Mouse (Mus musculus) hindbrain, embryonic 13.5 days (tissue): ENCODE results near the gene Agpat4. TPM values are rescaled to one million over a fixed set of nuclear protein-coding genes. Genes with fewer than 3 reads are reported as not detected.
A peak's percentile ranks its signal among the peaks of the same experiment; 100 is the strongest.

Experiments
- ATAC-seq: fragments of 200-750 bp; cut with Nextera tagmentation; 2 replicates; pipeline ENCODE4 v1.8.0; 2017; ENCODE audit warnings: moderate TSS enrichment; ENCODE audit not compliant: low FRiP score
- H3K27ac ChIP-seq: fragments of 300-500 bp; sonication (generic); 2 replicates; pipeline ENCODE4 v1.5.1; 2015; ENCODE audit warnings: inconsistent platforms, mild to moderate bottlenecking, moderate library complexity
- H3K27me3 ChIP-seq: fragments of 300-500 bp; sonication (generic); 2 replicates; pipeline ENCODE4 v1.6.1; 2015; ENCODE audit warnings: mild to moderate bottlenecking, inconsistent platforms
- H3K36me3 ChIP-seq: fragments of 300-500 bp; sonication (generic); 2 replicates; pipeline ENCODE4 v1.6.1; 2015; ENCODE audit warnings: mild to moderate bottlenecking, inconsistent platforms
- H3K4me1 ChIP-seq: fragments of 300-500 bp; sonication (generic); replicated peaks from 2 replicates; pipeline ENCODE4 v1.6.1; 2015; ENCODE audit warnings: inconsistent platforms
- H3K4me2 ChIP-seq: fragments of 300-500 bp; sonication (generic); 2 replicates; pipeline ENCODE4 v1.6.1; 2015; ENCODE audit warnings: inconsistent platforms, mild to moderate bottlenecking, moderate library complexity
- H3K4me3 ChIP-seq: fragments of 300-500 bp; sonication (generic); 2 replicates; pipeline ENCODE4 v1.5.1; 2015; ENCODE audit warnings: mild to moderate bottlenecking, inconsistent platforms
- H3K9ac ChIP-seq: fragments of 300-500 bp; sonication (generic); 2 replicates; pipeline ENCODE4 v1.6.1; 2015; ENCODE audit warnings: mild to moderate bottlenecking, inconsistent platforms
- H3K9me3 ChIP-seq: fragments of 300-500 bp; sonication (generic); 2 replicates; pipeline ENCODE4 v1.6.1; 2016; ENCODE audit warnings: inconsistent platforms
- WGBS: fragments of 180-500 bp; shearing (Covaris S2); methylation state at CpG from one replicate; pipeline ENCODE4 v1.1.7; 2015; 5-methylcytosine and 5-hydroxymethylcytosine counted together
- polyA plus RNA-seq: library from polyadenylated mRNA; unstranded; fragments of >200 nt; fragmentation: Nextera tagmentation; extraction: Ambion mirVana; gene quantifications from 2 replicates; pipeline ENCODE4 v1.2.1, GENCODE M21; 2015

The Agpat4 gene
- polyA plus RNA-seq, 1 experiment from 2014 or later: 55.2 TPM

DNA sequence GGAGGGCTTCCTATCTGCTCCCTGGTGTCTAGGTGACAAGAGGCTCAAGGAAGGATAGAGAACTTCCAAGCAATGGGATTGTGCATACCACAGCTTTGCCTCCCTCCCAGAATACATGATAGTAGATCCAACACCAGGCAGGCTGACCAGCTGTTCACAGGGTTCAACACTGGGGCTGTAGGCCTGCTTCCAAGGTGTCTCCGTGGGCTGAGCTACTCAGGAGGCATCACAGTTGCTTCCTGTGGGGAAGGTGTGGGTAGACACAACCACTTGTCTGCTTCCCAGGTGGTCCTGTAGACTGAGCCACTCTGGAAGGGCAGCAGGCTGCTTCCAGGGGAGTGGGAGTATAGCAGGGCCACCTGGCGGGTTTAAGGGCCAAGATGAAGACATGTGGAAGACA is 35.8 kb downstream of the Agpat4 start:
- Histone ChIP-seq H3K4me1 (peaks cover 11% of the 10 kb centered on the region), H3K9ac (no peak overlapping the region), H3K27me3 (no peaks in the 10 kb centered on the region), H3K9me3 (no peaks in the 10 kb centered on the region), H3K36me3 (peaks cover 37% of the 10 kb centered on the region), H3K27ac (no peak overlapping the region), H3K4me3 (no peak overlapping the region), H3K4me2 (no peak overlapping the region)
- WGBS: 75% methylated on average over 2 of the region's 2 CpGs
- ATAC-seq: no peak

- no peak overlapping the region for H3K4me3 ChIP-seq
- H3K36me3 ChIP-seq: peaks cover 38% of the 10 kb centered on the region
- H3K9ac ChIP-seq: no peak overlapping the region
- no peak overlapping the region for H3K27ac ChIP-seq
- H3K9me3 ChIP-seq: no peaks in the 10 kb centered on the region
- WGBS: 84% methylated on average over 6 of the region's 6 CpGs
- no peak overlapping the region for H3K4me2 ChIP-seq
- H3K27me3 ChIP-seq: no peaks in the 10 kb centered on the region
- ATAC-seq: no peak
- peaks cover 11% of the 10 kb centered on the region for H3K4me1 ChIP-seq
Measured at GRCm38 (mm10) chr17:12155236-12155635, 36.7 kb downstream of the Agpat4 start.

DNA sequence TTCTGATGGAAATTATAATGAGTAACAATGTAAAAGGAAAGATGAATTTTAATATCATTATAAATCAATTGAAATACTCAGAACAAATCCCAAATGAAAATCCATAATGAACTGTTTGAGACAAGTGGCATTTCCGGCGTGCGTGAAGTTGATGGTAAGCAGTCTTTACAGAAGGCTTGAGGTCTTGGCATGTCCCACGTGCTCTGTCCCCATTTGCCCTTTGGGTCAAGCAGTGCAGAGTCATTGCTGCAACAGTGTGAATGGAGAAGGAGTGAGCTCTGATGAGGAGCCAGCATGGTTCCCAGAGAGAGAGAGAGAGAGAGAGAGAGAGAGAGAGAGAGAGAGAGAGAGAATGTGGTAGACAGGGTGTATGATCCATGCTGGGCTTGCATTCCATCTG is 37.4 kb downstream of the Agpat4 start:
- Histone ChIP-seq H3K9me3 (no peaks in the 10 kb centered on the region), H3K27me3 (no peaks in the 10 kb centered on the region), H3K4me3 (no peak overlapping the region), H3K27ac (no peak overlapping the region), H3K4me1 (peaks cover 11% of the 10 kb centered on the region), H3K4me2 (no peak overlapping the region), H3K36me3 (peaks cover 38% of the 10 kb centered on the region), H3K9ac (no peak overlapping the region)
- 71% methylated on average over 4 of the region's 4 CpGs for WGBS
- no peak for ATAC-seq

GRCm38 (mm10) chr17:12156661-12157060 is 38.2 kb downstream of the Agpat4 start:
- no peak for ATAC-seq
- Histone ChIP-seq H3K4me2 (no peak overlapping the region), H3K9ac (no peak overlapping the region), H3K27me3 (no peaks in the 10 kb centered on the region), H3K36me3 (peaks cover 35% of the 10 kb centered on the region), H3K4me3 (no peak overlapping the region), H3K27ac (no peak overlapping the region), H3K4me1 (peaks cover 11% of the 10 kb centered on the region), H3K9me3 (no peaks in the 10 kb centered on the region)
- 26% methylated on average over 3 of the region's 3 CpGs for whole genome bisulfite sequencing

- Histone ChIP-seq H3K27me3 (no peaks in the 10 kb centered on the region), H3K4me2 (no peak overlapping the region), H3K27ac (no peak overlapping the region), H3K36me3 (peaks cover 30% of the 10 kb centered on the region), H3K9me3 (no peaks in the 10 kb centered on the region), H3K4me3 (no peak overlapping the region), H3K4me1 (peaks cover 11% of the 10 kb centered on the region), H3K9ac (no peak overlapping the region)
- WGBS: 78% methylated on average over 2 of the region's 2 CpGs
- no peak for ATAC-seq
Measured at GRCm38 (mm10) chr17:12157203-12157602, 38.7 kb downstream of the Agpat4 start.

DNA sequence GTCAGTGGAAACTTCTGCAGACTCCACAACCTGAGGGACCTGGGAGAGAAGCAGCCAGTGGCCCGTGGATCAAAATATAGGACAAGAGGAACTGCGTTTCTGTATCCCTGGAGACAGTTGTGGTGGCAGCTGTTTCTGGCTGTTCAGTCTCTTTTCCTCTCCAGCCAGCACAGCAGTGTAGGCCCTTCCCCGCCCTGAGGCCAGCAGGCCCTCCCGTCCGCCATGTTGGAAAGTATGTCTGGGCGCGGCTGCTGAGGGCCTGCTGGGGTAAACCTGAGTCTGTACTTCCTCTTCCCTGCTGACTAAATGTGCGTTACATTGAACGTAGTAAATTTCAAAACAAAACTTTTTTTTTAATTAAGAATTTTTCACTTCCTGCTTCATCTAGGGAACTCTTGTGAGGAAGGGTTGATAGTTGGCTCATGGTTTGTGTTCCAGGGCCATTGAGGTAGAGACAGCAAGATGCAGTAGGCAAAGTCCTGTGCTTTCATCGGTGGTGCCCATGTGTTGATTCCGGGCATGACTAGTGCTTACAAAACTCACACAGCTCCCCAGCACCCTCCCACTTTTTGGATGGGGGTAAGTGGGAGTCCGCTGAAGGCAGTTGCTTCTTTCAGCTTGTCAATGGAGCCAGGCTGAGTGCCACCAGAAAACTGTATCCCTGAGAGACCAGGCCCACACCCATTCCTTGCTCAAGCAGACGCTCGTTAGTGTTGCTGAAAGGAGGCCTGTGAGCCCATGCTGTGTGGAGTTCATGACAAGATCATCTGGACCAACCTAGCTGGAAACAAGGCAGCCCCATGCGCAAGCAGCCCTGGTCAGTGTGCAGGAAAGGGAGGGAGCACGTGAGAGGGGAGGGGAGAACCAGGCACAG is 40.9 kb downstream of the Agpat4 start:
- ATAC-seq: no peak
- Histone ChIP-seq H3K9me3 (no peaks in the 10 kb centered on the region), H3K4me1 (peaks cover 32% of the 10 kb centered on the region), H3K27ac (no peak overlapping the region), H3K4me2 (no peak overlapping the region), H3K36me3 (peaks cover 9% of the 10 kb centered on the region), H3K4me3 (no peak overlapping the region), H3K9ac (no peak overlapping the region), H3K27me3 (no peaks in the 10 kb centered on the region)
- 83% methylated on average over 16 of the region's 16 CpGs for WGBS

GRCm38 (mm10) chr17:12160061-12160421 is 41.5 kb downstream of the Agpat4 start:
- WGBS: 92% methylated on average over 5 of the region's 5 CpGs
- H3K27me3 ChIP-seq: no peaks in the 10 kb centered on the region
- no peak overlapping the region for H3K4me3 ChIP-seq
- no peak overlapping the region for H3K9ac ChIP-seq
- 0 out of 2 replicates have a peak, but pooled peaks cover 5% of the 10 kb centered on the region for H3K36me3 ChIP-seq
- no peaks in the 10 kb centered on the region for H3K9me3 ChIP-seq
- ATAC-seq: no peak
- H3K4me2 ChIP-seq: no peak overlapping the region
- H3K27ac ChIP-seq: no peak overlapping the region
- peaks cover 33% of the 10 kb centered on the region for H3K4me1 ChIP-seq

DNA sequence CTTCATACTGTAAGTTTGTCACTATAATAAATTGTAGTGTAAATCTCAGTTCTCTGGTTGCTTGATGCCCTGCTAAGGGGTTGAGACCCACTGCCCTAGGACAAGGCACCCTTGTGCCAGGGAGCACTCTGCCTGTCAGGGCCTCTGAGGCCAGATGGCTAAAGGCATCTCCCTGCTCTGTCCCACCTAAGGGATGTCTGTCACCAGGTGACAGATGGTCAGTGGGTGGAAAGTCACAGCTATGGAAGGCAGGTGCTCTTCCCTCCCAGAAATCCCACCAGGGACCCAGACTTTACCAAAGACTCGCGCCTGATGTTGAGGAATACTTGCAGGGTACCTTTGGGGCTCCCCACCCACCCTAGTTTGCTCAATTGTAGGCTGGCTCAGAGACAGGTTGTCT is 42.0 kb downstream of the Agpat4 start:
- no peak for ATAC-seq
- H3K9me3 ChIP-seq: no peaks in the 10 kb centered on the region
- WGBS: 97% methylated on average over 2 of the region's 2 CpGs

GRCm38 (mm10) chr17:12160984-12161764 is 42.7 kb downstream of the Agpat4 start:
- Histone ChIP-seq H3K4me1 (peaks cover 29% of the 10 kb centered on the region), H3K4me3 (no peak overlapping the region), H3K36me3 (peaks cover 9% of the 10 kb centered on the region; the same call in 1 of the 2 replicates), H3K4me2 (no peak overlapping the region), H3K27me3 (no peaks in the 10 kb centered on the region), H3K27ac (no peak overlapping the region), H3K9me3 (no peaks in the 10 kb centered on the region), H3K9ac (no peak overlapping the region)
- ATAC-seq: no peak
- 93% methylated on average over 13 of the region's 13 CpGs for WGBS

More for the DNA sequence above, 42.0 kb downstream of the Agpat4 start:
- no peak overlapping the region for H3K9ac ChIP-seq
- peaks cover 33% of the 10 kb centered on the region for H3K4me1 ChIP-seq
- H3K27me3 ChIP-seq: no peaks in the 10 kb centered on the region
- H3K36me3 ChIP-seq: peaks cover 8% of the 10 kb centered on the region; the same call in 1 of the 2 replicates
- no peak overlapping the region for H3K4me2 ChIP-seq
- no peak overlapping the region for H3K4me3 ChIP-seq
- no peak overlapping the region for H3K27ac ChIP-seq

- peaks cover 22% of the 10 kb centered on the region for H3K4me1 ChIP-seq
- no peaks in the 10 kb centered on the region for H3K9me3 ChIP-seq
- H3K27me3 ChIP-seq: no peaks in the 10 kb centered on the region
- WGBS: 92% methylated on average over 7 of the region's 7 CpGs
- H3K9ac ChIP-seq: no peak overlapping the region
- ATAC-seq: no peak
- H3K4me3 ChIP-seq: no peak overlapping the region
- H3K36me3 ChIP-seq: peaks cover 9% of the 10 kb centered on the region; the same call in 1 of the 2 replicates
- no peak overlapping the region for H3K4me2 ChIP-seq
- H3K27ac ChIP-seq: no peak overlapping the region
Measured at GRCm38 (mm10) chr17:12161877-12162276, 43.4 kb downstream of the Agpat4 start.

DNA sequence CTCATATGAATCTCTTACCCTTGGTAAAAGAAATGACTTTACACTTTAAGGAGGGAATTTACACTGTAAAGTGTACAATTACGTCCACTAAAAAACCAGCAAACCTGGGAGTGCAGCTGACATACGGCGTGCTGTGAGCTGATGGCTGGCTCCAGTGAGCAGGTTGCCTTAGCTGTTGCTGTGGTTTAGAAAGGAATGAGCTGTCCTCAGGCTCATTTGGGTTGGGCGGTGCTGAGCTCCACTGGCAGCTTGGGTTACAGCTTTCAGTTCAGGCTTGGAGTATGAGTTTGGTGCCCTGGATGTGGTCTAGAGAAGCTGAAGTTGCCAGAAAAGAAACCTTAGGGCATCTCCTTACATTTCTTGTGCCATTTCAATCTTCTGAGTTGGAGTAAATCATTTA is 44.3 kb downstream of the Agpat4 start:
- WGBS: 66% methylated on average over 4 of the region's 4 CpGs
- Histone ChIP-seq H3K9me3 (no peaks in the 10 kb centered on the region), H3K9ac (no peak overlapping the region), H3K4me2 (no peak overlapping the region), H3K27me3 (no peaks in the 10 kb centered on the region), H3K4me1 (peaks cover 29% of the 10 kb centered on the region), H3K4me3 (no peak overlapping the region), H3K36me3 (peaks cover 9% of the 10 kb centered on the region; the same call in 1 of the 2 replicates), H3K27ac (peak overlapping the region; percentile 35; the same call in 1 of the 2 replicates)
- ATAC-seq: no peak

GRCm38 (mm10) chr17:12163403-12163802 is 44.9 kb downstream of the Agpat4 start:
- peaks cover 35% of the 10 kb centered on the region for H3K4me1 ChIP-seq
- ATAC-seq: peak; percentile 53
- H3K4me3 ChIP-seq: no peak overlapping the region
- H3K27me3 ChIP-seq: no peaks in the 10 kb centered on the region
- no peaks in the 10 kb centered on the region for H3K9me3 ChIP-seq
- no peak overlapping the region; the same call in 1 of the 2 replicates for H3K27ac ChIP-seq
- H3K4me2 ChIP-seq: no peak overlapping the region
- 58% methylated on average over 13 of the region's 13 CpGs for WGBS
- no peak overlapping the region for H3K9ac ChIP-seq
- H3K36me3 ChIP-seq: peaks cover 9% of the 10 kb centered on the region; the same call in 1 of the 2 replicates
